In genomic region chr11:115955195-115955858, GRCm38 (mm10) we compare ENCODE assay signal across 8 mouse cellular contexts. TPM values are rescaled to one million over a fixed set of nuclear protein-coding genes. Genes with fewer than 3 reads are reported as not detected.
DNase-seq lines count a peak whose midpoint lies in the region; ATAC-seq lines count a peak whose summit lies in the region.

No protein-coding gene starts in this region.

- no peak overlapping the region for H3K4me3 ChIP-seq in embryonic facial prominence, embryonic 15.5 days (replicated peaks)

- no peak overlapping the region for H3K4me2 ChIP-seq in embryonic facial prominence, embryonic 15.5 days (replicated peaks)

- peaks cover 58% of the 10 kb centered on the region for H3K36me3 ChIP-seq in embryonic facial prominence, embryonic 15.5 days

- H3K9ac ChIP-seq in embryonic facial prominence, embryonic 15.5 days, result no peak overlapping the region; the same call in 1 of the 2 replicates

- WGBS in embryonic facial prominence, embryonic 15.5 days, result 42% methylated on average over 10 of the region's 10 CpGs

- no peaks in the 10 kb centered on the region for H3K9me3 ChIP-seq in embryonic facial prominence, embryonic 15.5 days (replicated peaks)

- H3K27ac ChIP-seq in embryonic facial prominence, embryonic 15.5 days (replicated peaks), result peak overlapping the region; percentile 76

- DNase-seq in layer of hippocampus, adult 9-11 months, result peak; percentile 40
- DNase-seq in layer of hippocampus, postnatal 36 days, result no peak
- DNase-seq in MN1 (ENCODE audit: low spot score), result peak; percentile 32
- DNase-seq in kidney, postnatal 25 days, result peak; percentile 53 to 76
- no peak for DNase-seq in left cerebral cortex, adult 9 months (ENCODE audit: low spot score in 2 of 2)
- DNase-seq in testis, postnatal 14 days (ENCODE audit: low spot score), result no peak

- ATAC-seq in embryonic facial prominence, embryonic 15.5 days (ENCODE audit: insufficient number of reproducible peaks, low FRiP score, low TSS enrichment, low read depth), result peak; percentile 12; the same call in 1 of the 2 replicates
- ATAC-seq in CD4-positive, CD25-positive, alpha-beta regulatory T cell, adult 4 months, result no peak

- no peaks in the 10 kb centered on the region for H3K27me3 ChIP-seq in embryonic facial prominence, embryonic 15.5 days

- H3K4me1 ChIP-seq in embryonic facial prominence, embryonic 15.5 days, result peaks cover 38% of the 10 kb centered on the region

RNA-seq across cellular contexts. Expression of gene Itgb4, which starts 19.2 kb away (rescaled TPM):
- total RNA-seq in layer of hippocampus, postnatal 36 days (2021), result 1 to 10 TPM; 8.2 to 9.7 TPM
- polyA plus RNA-seq in embryonic facial prominence, embryonic 15.5 days (2015; fragmentation: Nextera tagmentation; extraction: Ambion mirVana), result 21.1 and 21.5 TPM in 2 replicates
- not detected for polyA plus RNA-seq in CD4-positive, CD25-positive, alpha-beta regulatory T cell, adult 4 months (2017; shearing (Covaris generic))

RNA-seq across cellular contexts. Expression of gene Recql5, which starts 22.1 kb away (rescaled TPM):
- 10 to 100 TPM; 30.4 to 35.1 TPM for total RNA-seq in layer of hippocampus, postnatal 36 days (2021)
- 21.4 and 23.9 TPM in 2 replicates for polyA plus RNA-seq in embryonic facial prominence, embryonic 15.5 days (2015; fragmentation: Nextera tagmentation; extraction: Ambion mirVana)
- polyA plus RNA-seq in CD4-positive, CD25-positive, alpha-beta regulatory T cell, adult 4 months (2017; shearing (Covaris generic)), result 10 to 100 TPM; 21.9 to 41.9 TPM

RNA-seq across cellular contexts. Expression of gene Sap30bp, which starts 22.2 kb away (rescaled TPM):
- total RNA-seq in layer of hippocampus, postnatal 36 days (2021), result 10 to 100 TPM; 52.2 to 58.2 TPM
- polyA plus RNA-seq in embryonic facial prominence, embryonic 15.5 days (2015; fragmentation: Nextera tagmentation; extraction: Ambion mirVana), result 32.9 and 38.1 TPM in 2 replicates
- polyA plus RNA-seq in CD4-positive, CD25-positive, alpha-beta regulatory T cell, adult 4 months (2017; shearing (Covaris generic)), result 10 to 100 TPM; 42.0 to 46.9 TPM

RNA-seq across cellular contexts. Expression of gene Smim6, which starts 43.5 kb away (rescaled TPM):
- not detected for total RNA-seq in layer of hippocampus, postnatal 36 days (2021)
- 1.6 and 2.6 TPM in 2 replicates for polyA plus RNA-seq in embryonic facial prominence, embryonic 15.5 days (2015; fragmentation: Nextera tagmentation; extraction: Ambion mirVana)
- polyA plus RNA-seq in CD4-positive, CD25-positive, alpha-beta regulatory T cell, adult 4 months (2017; shearing (Covaris generic)), result 1 to 10 TPM; 1.9 to 2.8 TPM

RNA-seq across cellular contexts. Expression of gene Smim5, which starts 55.6 kb away (rescaled TPM):
- under 1 TPM in 1 of 2 experiments, not detected in 1; 0.72 TPM for total RNA-seq in layer of hippocampus, postnatal 36 days (2021)
- 19.6 and 23.0 TPM in 2 replicates for polyA plus RNA-seq in embryonic facial prominence, embryonic 15.5 days (2015; fragmentation: Nextera tagmentation; extraction: Ambion mirVana)
- polyA plus RNA-seq in CD4-positive, CD25-positive, alpha-beta regulatory T cell, adult 4 months (2017; shearing (Covaris generic)), result 1 to 10 TPM in 1 of 2 experiments, under 1 TPM in 1; 0.94 to 1.5 TPM

Comparison
In these comparisons a context has a peak if more than half of its experiments do, and no peak if none do; other contexts are left out.
1. DNase-seq: peak in layer of hippocampus, adult 9-11 months (single experiment), MN1 (single experiment) and kidney, postnatal 25 days (2 of 2); none in layer of hippocampus, postnatal 36 days (0 of 2), left cerebral cortex, adult 9 months (0 of 2) and testis, postnatal 14 days (single experiment).
2. RNA of gene Itgb4, which starts 19.2 kb away (polyA plus RNA-seq): 21.1 to 21.5 TPM in embryonic facial prominence, embryonic 15.5 days; not detected in CD4-positive, CD25-positive, alpha-beta regulatory T cell, adult 4 months; every median in the first group is over 10 times any median in the second.